Comparison of ENCODE assay signal across 27 mouse cellular contexts in the genomic region with DNA sequence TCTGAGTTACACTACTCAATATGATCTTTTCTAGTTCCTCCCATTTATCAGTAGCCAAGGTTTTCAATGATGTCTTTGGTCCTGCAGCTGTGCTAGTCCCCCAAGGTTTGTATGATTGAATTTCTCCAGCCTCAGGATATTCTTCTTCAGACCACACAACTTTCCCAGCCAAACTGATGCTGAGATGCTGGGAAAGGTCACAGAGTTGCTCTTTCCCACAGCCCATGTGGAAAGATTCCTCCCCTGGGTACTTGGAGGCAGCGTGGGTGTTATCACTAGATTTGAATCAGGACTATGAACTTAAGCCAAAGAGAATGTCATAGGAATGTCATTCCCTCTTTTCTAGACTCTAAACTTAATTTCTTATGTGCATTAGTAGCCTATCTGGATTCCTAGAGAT.
DNase-seq lines count a peak whose midpoint lies in the region; ATAC-seq and TF ChIP-seq lines count a peak whose summit lies in the region.
"Had no signal": no experiment of that assay in that cellular context is flagged by ENCODE, and none has a peak within 500 bp of the region (broad histone marks: within the 10 kb centered on the region; RNA-seq: fewer than 3 reads in every experiment).

No protein-coding gene starts in this region.

- no peak overlapping the region for H3K4me2 ChIP-seq in limb, embryonic 14.5 days (replicated peaks; ENCODE audit: low read depth, low read length, severe bottlenecking)
- H3K4me2 ChIP-seq: heart, embryonic 13.5 days; hindbrain, embryonic 12.5 days; intestine, embryonic 15.5 days; liver, embryonic 15.5 days; lung, embryonic 15.5 days; midbrain, embryonic 12.5 days; neural tube, embryonic 13.5 days had no signal

- TF ChIP-seq POLR2A in limb, embryonic 14.5 days (IDR thresholded peaks at IDR 0.05; ENCODE audit: borderline replicate concordance, extremely low read depth, insufficient read depth, insufficient read length): no peak

- H3K9ac ChIP-seq in limb, embryonic 14.5 days (ENCODE audit: low read depth, low read length, severe bottlenecking): no peak overlapping the region
- H3K9ac ChIP-seq: heart, embryonic 13.5 days; hindbrain, embryonic 12.5 days; intestine, embryonic 15.5 days; liver, embryonic 15.5 days; lung, embryonic 15.5 days; midbrain, embryonic 12.5 days; neural tube, embryonic 13.5 days had no signal

- no peak for ATAC-seq in limb, embryonic 14.5 days (ENCODE audit: low FRiP score, low read depth)
- no peak for ATAC-seq in megakaryocyte-erythroid progenitor cell, adult 5-6 weeks (replicated peaks; ENCODE audit: low FRiP score, low TSS enrichment, poor library complexity, severe bottlenecking)
- ATAC-seq: activated CD4-positive, CD25-positive, alpha-beta regulatory T cell, adult 4 months; forebrain, embryonic 14.5 days; hindbrain, postnatal 0 days; intestine, embryonic 15.5 days had no signal

- no peak overlapping the region for H3K4me3 ChIP-seq in limb, embryonic 14.5 days (replicated peaks; ENCODE audit: low read length)
- no peak overlapping the region for H3K4me3 ChIP-seq in limb, embryonic 10.5 days
- H3K4me3 ChIP-seq: heart, embryonic 13.5 days; hindbrain, embryonic 12.5 days; intestine, embryonic 15.5 days; liver, embryonic 15.5 days; lung, embryonic 15.5 days; midbrain, embryonic 12.5 days; myocyte; neural tube, embryonic 13.5 days had no signal

- H3K4me1 ChIP-seq in limb, embryonic 14.5 days (ENCODE audit: control insufficient read depth, insufficient read depth, low read length): no peaks in the 10 kb centered on the region
- H3K4me1 ChIP-seq in limb, embryonic 10.5 days: peaks cover 4% of the 10 kb centered on the region; the same call in 1 of the 2 replicates
- H3K4me1 ChIP-seq: heart, embryonic 13.5 days; hindbrain, embryonic 12.5 days; intestine, embryonic 15.5 days; liver, embryonic 15.5 days; lung, embryonic 15.5 days; midbrain, embryonic 12.5 days; neural tube, embryonic 13.5 days had no signal

- H3K9me3 ChIP-seq in limb, embryonic 14.5 days (ENCODE audit: control insufficient read depth, low read length): no peaks in the 10 kb centered on the region
- no peaks in the 10 kb centered on the region for H3K9me3 ChIP-seq in limb, embryonic 10.5 days (replicated peaks)
- H3K9me3 ChIP-seq: heart, embryonic 13.5 days; hindbrain, embryonic 12.5 days; intestine, embryonic 15.5 days; liver, embryonic 15.5 days; lung, embryonic 15.5 days; midbrain, embryonic 12.5 days; neural tube, embryonic 13.5 days had no signal

- H3K27me3 ChIP-seq in limb, embryonic 14.5 days (ENCODE audit: control insufficient read depth, insufficient read depth, low read length): no peaks in the 10 kb centered on the region
- no peaks in the 10 kb centered on the region for H3K27me3 ChIP-seq in limb, embryonic 10.5 days (ENCODE audit: low read depth, poor library complexity, severe bottlenecking)
- H3K27me3 ChIP-seq: CH12.LX; heart, embryonic 13.5 days; hindbrain, embryonic 12.5 days; intestine, embryonic 15.5 days; liver, embryonic 15.5 days; lung, embryonic 15.5 days; midbrain, embryonic 12.5 days; neural tube, embryonic 13.5 days had no signal

- WGBS in limb, embryonic 14.5 days: 89% methylated on average over 1 of the region's 1 CpGs
- 88% methylated on average over 1 of the region's 1 CpGs for WGBS in limb, embryonic 10.5 days

- DNase-seq in adrenal gland, postnatal 14 days: peak; percentile 6
- DNase-seq in adrenal gland, adult 8-10 months: no peak
- peak; percentile 25 for DNase-seq in heart, adult 8-10 months (ENCODE audit: low spot score)
- no peak for DNase-seq in heart, postnatal 25 days (ENCODE audit: low spot score)
- peak; percentile 26 for DNase-seq in limb, embryonic 14.5 days (ENCODE audit: low spot score)
- no peak for DNase-seq in limb, embryonic 10.5 days (ENCODE audit: low spot score)
- peak; percentile 26 for DNase-seq in skeletal muscle tissue, adult 2 months (ENCODE audit: low read depth, low spot score)
- DNase-seq: adrenal gland, adult 2 months; cerebellum, adult 8-10 months; cerebellum, postnatal 25 days; kidney, adult 2 months; kidney, postnatal 36 days; lung, postnatal 36 days; right cerebral cortex, postnatal 4 days had no signal

- H3K27ac ChIP-seq in limb, embryonic 14.5 days (replicated peaks; ENCODE audit: low read depth, low read length): no peak overlapping the region
- no peak overlapping the region for H3K27ac ChIP-seq in limb, embryonic 10.5 days
- H3K27ac ChIP-seq: heart, embryonic 13.5 days; hindbrain, embryonic 12.5 days; hindbrain, postnatal 0 days; intestine, embryonic 15.5 days; liver, embryonic 15.5 days; lung, embryonic 15.5 days; midbrain, embryonic 12.5 days; neural tube, embryonic 13.5 days had no signal

- intact Hi-C loops in heart, postnatal 25 days (cut with DNase I): no loop called here

- H3K36me3 ChIP-seq in limb, embryonic 14.5 days (ENCODE audit: control insufficient read depth, insufficient read depth, low read length): peaks cover 19% of the 10 kb centered on the region
- peaks cover 13% of the 10 kb centered on the region for H3K36me3 ChIP-seq in limb, embryonic 10.5 days
- H3K36me3 ChIP-seq: heart, embryonic 13.5 days; hindbrain, embryonic 12.5 days; intestine, embryonic 15.5 days; liver, embryonic 15.5 days; midbrain, embryonic 12.5 days; neural tube, embryonic 13.5 days had no signal

Comparison
In these comparisons a context has a peak if more than half of its experiments do, and no peak if none do; other contexts are left out.
1. DNase-seq: peak in adrenal gland, postnatal 14 days (single experiment), heart, adult 8-10 months (single experiment), limb, embryonic 14.5 days (single experiment) and skeletal muscle tissue, adult 2 months (single experiment); none in adrenal gland, adult 8-10 months (single experiment), heart, postnatal 25 days (single experiment) and limb, embryonic 10.5 days (single experiment).